Mouse (Mus musculus) forebrain, embryonic 11.5 days (tissue): ENCODE data around the gene Mrpl42. TPM values are rescaled to one million over a fixed set of nuclear protein-coding genes. Genes with fewer than 3 reads are reported as not detected.

Experiments
- ATAC-seq: fragments of 200-750 bp; cut with Nextera tagmentation; replicated peaks from 2 replicates; pipeline ENCODE4 v1.8.0; 2017; ENCODE audit warnings: moderate TSS enrichment; ENCODE audit not compliant: low FRiP score
- DNase-seq: peaks from one replicate; pipeline ENCODE4 v3.0.0-alpha.2; 2017; ENCODE audit warnings: low spot score
- H3K27ac ChIP-seq: fragments of 300-500 bp; sonication (generic); 2 replicates; pipeline ENCODE4 v1.5.1; 2014; ENCODE audit warnings: low read depth, low read length
- H3K27me3 ChIP-seq: fragments of 300-500 bp; sonication (generic); 2 replicates; pipeline ENCODE4 v1.6.1; 2014; ENCODE audit warnings: mild to moderate bottlenecking, low read length, mixed read lengths; ENCODE audit not compliant: control insufficient read depth, insufficient read depth
- H3K36me3 ChIP-seq: fragments of 300-500 bp; sonication (generic); 2 replicates; pipeline ENCODE4 v1.6.1; 2014; ENCODE audit warnings: mild to moderate bottlenecking, low read length, moderate library complexity, mixed read lengths; ENCODE audit not compliant: control insufficient read depth, insufficient read depth
- H3K4me1 ChIP-seq: fragments of 300-500 bp; sonication (generic); replicated peaks from 2 replicates; pipeline ENCODE4 v1.6.1; 2014; ENCODE audit warnings: low read length, mixed read lengths; ENCODE audit not compliant: control insufficient read depth, insufficient read depth
- H3K4me2 ChIP-seq: fragments of 300-500 bp; sonication (generic); 2 replicates; pipeline ENCODE4 v1.6.1; 2014; ENCODE audit warnings: low read depth, mild to moderate bottlenecking, low read length, moderate library complexity, mixed read lengths; ENCODE audit not compliant: severe bottlenecking
- H3K4me3 ChIP-seq: fragments of 300-500 bp; sonication (generic); 2 replicates; pipeline ENCODE4 v1.5.1; 2014; ENCODE audit warnings: low read depth, low read length
- H3K9ac ChIP-seq: fragments of 300-500 bp; sonication (generic); 2 replicates; pipeline ENCODE4 v1.6.1; 2014; ENCODE audit warnings: low read length
- H3K9me3 ChIP-seq: fragments of 300-500 bp; sonication (generic); 2 replicates; pipeline ENCODE4 v1.6.1; 2016; ENCODE audit warnings: low read length, mixed read lengths; ENCODE audit not compliant: control insufficient read depth
- WGBS: fragments of 180-500 bp; shearing (Covaris S2); extraction: QIAGEN DNeasy Blood & Tissue Kit; methylation state at CpG from one replicate; pipeline ENCODE4 v1.1.7; 2014; 5-methylcytosine and 5-hydroxymethylcytosine counted together
- polyA plus RNA-seq: library from polyadenylated mRNA; unstranded; fragments of >200 nt; fragmentation: Nextera tagmentation; extraction: Ambion mirVana; gene quantifications from 2 replicates; pipeline ENCODE4 v1.2.1, GENCODE M21; 2014

Gene Mrpl42
- polyA plus RNA-seq, 1 experiment from 2014 or later = 345 TPM

- ATAC-seq = no peak
- no peaks in the 10 kb centered on the region for H3K27me3 ChIP-seq
- 83% methylated on average over 5 of the region's 5 CpGs for WGBS
- 0 out of 2 replicates have a peak, but pooled peaks cover 2% of the 10 kb centered on the region for H3K4me1 ChIP-seq
- no peaks in the 10 kb centered on the region for H3K9me3 ChIP-seq
- no peak overlapping the region for H3K9ac ChIP-seq
- no peaks in the 10 kb centered on the region; the same call in 1 of the 2 replicates for H3K36me3 ChIP-seq
- H3K4me2 ChIP-seq = no peak overlapping the region
- no peak overlapping the region for H3K27ac ChIP-seq
- DNase-seq = no peak
- H3K4me3 ChIP-seq = no peak overlapping the region
Observed at GRCm38 (mm10) chr10:95526495-95527122, 24.9 kb upstream of the Mrpl42 start.

- 0 out of 2 replicates have a peak, but pooled peaks cover 1% of the 10 kb centered on the region for H3K4me1 ChIP-seq
- DNase-seq = no peak
- no peak overlapping the region for H3K27ac ChIP-seq
- no peaks in the 10 kb centered on the region for H3K27me3 ChIP-seq
- no peaks in the 10 kb centered on the region for H3K9me3 ChIP-seq
- H3K9ac ChIP-seq = no peak overlapping the region
- H3K4me2 ChIP-seq = no peak overlapping the region
- no peak for ATAC-seq
- no peak overlapping the region for H3K4me3 ChIP-seq
- no peaks in the 10 kb centered on the region; the same call in 1 of the 2 replicates for H3K36me3 ChIP-seq
- WGBS = 93% methylated on average over 5 of the region's 5 CpGs
Observed at GRCm38 (mm10) chr10:95525871-95526270, 24.1 kb upstream of the Mrpl42 start.

GRCm38 (mm10) chr10:95525037-95525675 is 23.4 kb upstream of the Mrpl42 start:
- 92% methylated on average over 6 of the region's 6 CpGs for WGBS
- no peaks in the 10 kb centered on the region for H3K9me3 ChIP-seq
- H3K4me2 ChIP-seq = no peak overlapping the region
- H3K27me3 ChIP-seq = no peaks in the 10 kb centered on the region
- no peak for ATAC-seq
- no peak overlapping the region for H3K27ac ChIP-seq
- no peaks in the 10 kb centered on the region; the same call in 1 of the 2 replicates for H3K36me3 ChIP-seq
- H3K9ac ChIP-seq = no peak overlapping the region
- no peak for DNase-seq
- no peaks in the 10 kb centered on the region for H3K4me1 ChIP-seq
- no peak overlapping the region for H3K4me3 ChIP-seq

GRCm38 (mm10) chr10:95517656-95518055 is 15.9 kb upstream of the Mrpl42 start:
- no peak overlapping the region for H3K9ac ChIP-seq
- no peak for ATAC-seq
- no peak overlapping the region for H3K27ac ChIP-seq
- no peak for DNase-seq
- no peaks in the 10 kb centered on the region; the same call in 1 of the 2 replicates for H3K36me3 ChIP-seq
- H3K4me1 ChIP-seq = peaks cover 2% of the 10 kb centered on the region
- no peaks in the 10 kb centered on the region for H3K27me3 ChIP-seq
- WGBS = 94% methylated on average over 6 of the region's 6 CpGs
- no peaks in the 10 kb centered on the region for H3K9me3 ChIP-seq
- no peak overlapping the region for H3K4me2 ChIP-seq
- no peak overlapping the region for H3K4me3 ChIP-seq

GRCm38 (mm10) chr10:95515293-95515931 is 13.7 kb upstream of the Mrpl42 start:
- Histone ChIP-seq H3K36me3 (no peaks in the 10 kb centered on the region), H3K4me1 (peaks cover 2% of the 10 kb centered on the region), H3K9me3 (peaks cover 2% of the 10 kb centered on the region; the same call in 1 of the 2 replicates), H3K4me2 (peak overlapping the region; percentile 59), H3K27me3 (no peaks in the 10 kb centered on the region), H3K4me3 (peak overlapping the region; percentile 76), H3K9ac (peak overlapping the region; percentile 83), H3K27ac (peak overlapping the region; percentile 96)
- under 1% methylated on average over 56 of the region's 80 CpGs for WGBS
- DNase-seq (no peak), ATAC-seq (no peak)

GRCm38 (mm10) chr10:95514656-95515292 is 13.0 kb upstream of the Mrpl42 start, which contains the start of gene Ube2n:
TSS of gene Ube2n (plus strand) at chr10:95515145.
- Histone ChIP-seq H3K4me3 (peak within 1 kb of the TSS; percentile 76), H3K27me3 (no peaks in the 10 kb centered on the region), H3K9me3 (peaks cover 2% of the 10 kb centered on the region; the same call in 1 of the 2 replicates), H3K36me3 (no peaks in the 10 kb centered on the region), H3K4me2 (peak within 1 kb of the TSS; percentile 60), H3K27ac (peak within 1 kb of the TSS; percentile 96), H3K9ac (peak within 1 kb of the TSS; percentile 83), H3K4me1 (peaks cover 2% of the 10 kb centered on the region)
- ATAC-seq = peak; percentile 96
- under 1% methylated on average over 80 of the region's 81 CpGs for WGBS
- peak; percentile 99 for DNase-seq

- WGBS = 33% methylated on average over 15 of the region's 15 CpGs
- Histone ChIP-seq H3K4me3 (peak overlapping the region; percentile 76), H3K27me3 (no peaks in the 10 kb centered on the region), H3K36me3 (no peaks in the 10 kb centered on the region), H3K4me2 (peak overlapping the region; percentile 60), H3K4me1 (peaks cover 2% of the 10 kb centered on the region), H3K27ac (peak overlapping the region; percentile 96), H3K9me3 (peaks cover 2% of the 10 kb centered on the region; the same call in 1 of the 2 replicates), H3K9ac (peak overlapping the region; percentile 83)
- peak; percentile 59 for DNase-seq
- ATAC-seq = peak; percentile 19
Observed at GRCm38 (mm10) chr10:95513768-95514556, 12.2 kb upstream of the Mrpl42 start.

GRCm38 (mm10) chr10:95512635-95513034 is 10.9 kb upstream of the Mrpl42 start:
- no peaks in the 10 kb centered on the region for H3K27me3 ChIP-seq
- H3K36me3 ChIP-seq = no peaks in the 10 kb centered on the region
- no peak overlapping the region for H3K9ac ChIP-seq
- ATAC-seq (no peak), DNase-seq (no peak)
- H3K4me2 ChIP-seq = no peak overlapping the region
- no peak overlapping the region for H3K4me3 ChIP-seq
- WGBS = 86% methylated on average over 8 of the region's 8 CpGs
- no peak overlapping the region for H3K27ac ChIP-seq
- H3K9me3 ChIP-seq = peaks cover 2% of the 10 kb centered on the region; the same call in 1 of the 2 replicates
- peaks cover 2% of the 10 kb centered on the region for H3K4me1 ChIP-seq
